Mouse (Mus musculus): Measurements from ENCODE around the gene Dynll1.

GRCm38 (mm10) chr5:115269969-115270368, 30.8 kb downstream of the Dynll1 start:
- TF ChIP-seq CTCF (IDR thresholded peaks at IDR 0.05; ENCODE audit: borderline replicate concordance, insufficient read depth, low read depth, low read length) (no peak), POLR2A (IDR thresholded peaks at IDR 0.05; ENCODE audit: borderline replicate concordance, insufficient read depth, low read length) (no peak)

Data from cerebellum, adult 2 months (tissue).